Mouse (Mus musculus) megakaryocyte, embryonic 14.5 days (primary cell): ENCODE data around the gene Tmem186. TPM values are rescaled to one million over a fixed set of nuclear protein-coding genes. Genes with fewer than 3 reads are reported as not detected.
A peak's percentile ranks its signal among the peaks of the same experiment; 100 is the strongest.

Experiments
- H3K27me3 ChIP-seq: replicated peaks from 2 replicates; pipeline ENCODE3; 2012; ENCODE audit warnings: inconsistent platforms
- H3K36me3 ChIP-seq: replicated peaks from 2 replicates; pipeline ENCODE3; 2012; ENCODE audit warnings: low read length, inconsistent platforms, mixed read lengths
- H3K4me1 ChIP-seq: 2 replicates; pipeline ENCODE4 v1.6.1; 2012; ENCODE audit warnings: inconsistent platforms
- H3K4me3 ChIP-seq: replicated peaks from 2 replicates; pipeline ENCODE3; 2012; ENCODE audit warnings: moderate library complexity, mild to moderate bottlenecking, inconsistent platforms
- H3K9me3 ChIP-seq: 2 replicates; pipeline ENCODE4 v1.6.1; 2012; ENCODE audit warnings: inconsistent platforms
- FLI1 ChIP-seq: IDR thresholded peaks from 2 replicates; pipeline ENCODE4 v1.6.1; 2012; ENCODE audit warnings: low read length, inconsistent platforms, mixed read lengths
- GATA1 ChIP-seq: IDR thresholded peaks from 3 replicates; pipeline ENCODE4 v1.6.1; 2012; ENCODE audit warnings: mixed read lengths, low read length, inconsistent platforms, borderline replicate concordance
- polyA plus RNA-seq: library from polyadenylated mRNA; stranded (reverse); fragments of >175 nt; gene quantifications from 2 replicates; pipeline ENCODE4 v1.2.3, GENCODE M21; 2012; ENCODE audit warnings: low replicate concordance; ENCODE audit not compliant: insufficient read depth

Tmem186 gene
- polyA plus RNA-seq, result 1.3 and 2.5 TPM in 2 replicates

DNA sequence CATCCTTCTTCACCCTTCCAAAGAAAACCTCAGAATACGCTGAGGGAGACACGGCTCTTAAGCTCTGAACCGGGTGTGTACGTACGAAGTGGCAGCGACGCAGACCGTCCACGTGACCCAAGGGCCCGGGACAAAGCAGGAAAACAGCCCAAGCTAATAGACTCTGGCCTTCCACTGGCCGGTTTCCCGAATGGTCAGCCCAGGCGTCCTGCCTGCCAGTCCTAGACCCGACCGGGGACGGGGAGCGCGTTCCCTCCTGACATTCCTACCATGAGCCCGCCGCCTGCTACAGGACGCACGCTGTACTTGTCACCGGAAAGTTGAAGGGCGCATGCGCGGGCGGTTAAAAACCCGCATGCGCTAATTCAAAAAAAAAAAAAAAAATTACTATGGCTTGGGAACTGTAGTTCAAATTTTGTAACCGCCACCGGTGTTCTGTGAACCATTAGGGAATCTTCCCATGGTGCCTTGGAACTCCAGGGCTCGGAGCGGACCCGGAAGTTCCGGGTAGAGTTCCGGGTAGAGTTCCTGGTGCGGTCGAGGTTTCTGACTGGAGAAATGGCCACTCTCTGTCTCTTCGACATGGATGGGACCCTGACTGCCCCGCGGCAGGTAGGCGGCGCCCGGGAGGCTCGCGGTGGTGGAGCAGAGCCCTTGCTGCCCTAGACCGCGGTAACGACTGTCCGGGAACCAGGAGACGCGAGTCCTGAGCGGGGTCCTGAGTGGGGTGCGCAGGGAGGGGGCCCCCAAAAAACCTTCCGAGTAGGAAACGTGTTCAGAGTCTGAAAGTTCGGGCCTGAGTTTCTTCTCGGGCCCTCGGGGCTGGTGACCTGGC lies at the start of gene Tmem186, which contains the start of gene Pmm2:
Gene Tmem186, minus strand, starts transcription at position 496 of the 835 bp plus-strand sequence.
Gene Pmm2, plus strand, starts transcription at position 458 of the 835 bp plus-strand sequence.
- peaks cover 78% of the 10 kb centered on the region for H3K4me1 ChIP-seq
- H3K9me3 ChIP-seq, result no peaks in the 10 kb centered on the region
- H3K4me3 ChIP-seq, result peak within 1 kb of the TSS; percentile 92
- H3K27me3 ChIP-seq, result no peaks in the 10 kb centered on the region
- TF ChIP-seq GATA1 (no peak), FLI1 (no peak)
- peaks cover 64% of the 10 kb centered on the region for H3K36me3 ChIP-seq

DNA sequence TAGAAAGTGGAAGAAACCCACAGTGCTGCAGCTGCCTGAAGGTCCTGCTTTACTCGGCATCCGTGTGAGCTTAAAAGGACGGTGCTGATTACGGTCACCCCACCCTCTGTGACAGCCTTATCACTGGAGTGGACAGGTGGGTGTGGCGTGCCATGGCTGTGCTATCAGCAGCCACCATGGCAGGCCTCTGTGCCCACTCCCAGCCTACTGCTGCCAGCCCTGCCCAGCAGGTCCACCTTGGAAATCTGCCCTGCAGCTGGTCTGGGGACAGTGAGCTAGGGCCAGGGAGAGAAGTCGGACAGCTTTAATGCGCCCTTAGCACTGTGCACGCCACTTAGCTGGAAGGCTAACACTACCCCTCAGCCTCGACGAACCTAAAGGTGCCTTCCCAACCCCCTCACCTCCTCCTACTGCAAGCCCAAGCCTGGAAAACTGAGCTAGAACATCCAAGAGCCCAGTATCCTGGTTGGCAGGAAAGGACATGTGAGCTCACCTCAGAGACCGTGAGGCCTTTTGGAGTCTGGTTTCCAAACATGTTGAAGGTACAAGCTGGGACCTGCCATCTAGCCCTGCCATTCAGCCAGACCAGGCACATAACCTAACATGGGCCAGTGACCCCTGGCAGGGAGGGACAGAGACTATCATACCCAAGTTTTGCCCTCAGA lies 49.5 kb upstream of the Tmem186 start:
- no peak for TF ChIP-seq GATA1
- no peak for TF ChIP-seq FLI1
- Histone ChIP-seq H3K27me3 (no peaks in the 10 kb centered on the region), H3K9me3 (no peaks in the 10 kb centered on the region), H3K36me3 (peaks cover 71% of the 10 kb centered on the region), H3K4me3 (peak overlapping the region; percentile 15), H3K4me1 (peaks cover 39% of the 10 kb centered on the region)

DNA sequence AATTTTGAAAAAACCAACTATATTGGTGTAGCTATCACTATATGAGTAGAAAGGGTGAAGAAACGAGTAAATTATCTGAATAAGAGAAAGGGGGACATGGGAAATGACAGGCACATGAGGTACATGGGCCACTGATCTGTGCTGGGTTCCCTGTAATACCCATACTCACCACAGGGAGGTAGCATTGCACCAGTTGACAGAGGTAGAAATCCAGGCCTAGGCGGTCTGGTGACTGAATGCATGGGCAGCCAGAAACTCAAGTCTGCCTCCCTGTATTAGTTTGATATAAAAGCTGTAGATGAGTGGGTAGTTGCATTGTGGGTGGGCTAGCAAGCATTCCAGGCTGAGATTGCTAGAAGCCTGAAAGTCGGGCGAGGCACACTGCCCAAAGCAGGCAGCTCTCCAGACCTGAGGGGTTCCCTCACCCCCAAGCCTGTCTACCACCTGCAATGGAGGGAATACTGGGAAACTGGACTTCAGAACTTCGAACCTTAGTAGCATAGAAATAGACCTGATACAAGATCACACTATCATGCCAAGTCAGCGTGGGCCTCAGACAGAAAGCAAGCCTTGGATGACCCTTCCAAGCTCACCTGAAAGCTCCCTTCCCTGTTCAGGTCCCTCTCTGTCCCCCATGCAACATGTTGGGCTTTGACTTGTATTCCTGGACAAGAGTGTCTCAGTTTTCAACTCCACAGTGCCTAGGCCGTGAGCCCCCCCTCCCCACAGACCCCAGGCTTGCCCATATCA lies 48.8 kb upstream of the Tmem186 start:
- Histone ChIP-seq H3K27me3 (no peaks in the 10 kb centered on the region), H3K9me3 (no peaks in the 10 kb centered on the region), H3K4me1 (peaks cover 37% of the 10 kb centered on the region), H3K36me3 (peaks cover 64% of the 10 kb centered on the region), H3K4me3 (no peak overlapping the region)
- no peak for TF ChIP-seq FLI1
- TF ChIP-seq GATA1, result no peak

DNA sequence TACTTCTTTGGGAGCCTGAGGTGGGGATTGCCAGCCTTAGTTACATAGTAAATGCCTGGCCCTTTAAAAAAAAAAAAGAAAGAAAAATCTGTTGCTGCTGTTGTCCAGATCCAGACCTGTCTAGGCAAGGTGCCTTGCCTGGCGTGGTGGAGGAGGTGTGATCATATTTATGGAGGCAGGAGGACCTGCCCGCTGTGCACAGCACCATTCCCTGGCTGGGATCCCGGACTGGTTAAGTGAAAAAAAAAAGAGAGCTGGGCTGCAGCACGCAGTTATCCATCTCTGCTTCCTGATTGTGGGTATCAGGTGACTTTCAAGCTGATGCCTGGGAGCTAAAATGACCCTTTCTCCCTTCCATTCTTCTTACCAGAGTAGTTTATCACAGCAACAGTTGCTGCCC lies 47.6 kb upstream of the Tmem186 start:
- H3K9me3 ChIP-seq, result no peaks in the 10 kb centered on the region
- no peak overlapping the region for H3K4me3 ChIP-seq
- peaks cover 37% of the 10 kb centered on the region for H3K4me1 ChIP-seq
- peaks cover 52% of the 10 kb centered on the region for H3K36me3 ChIP-seq
- peaks cover 2% of the 10 kb centered on the region for H3K27me3 ChIP-seq
- no peak for TF ChIP-seq FLI1
- TF ChIP-seq GATA1, result no peak

DNA sequence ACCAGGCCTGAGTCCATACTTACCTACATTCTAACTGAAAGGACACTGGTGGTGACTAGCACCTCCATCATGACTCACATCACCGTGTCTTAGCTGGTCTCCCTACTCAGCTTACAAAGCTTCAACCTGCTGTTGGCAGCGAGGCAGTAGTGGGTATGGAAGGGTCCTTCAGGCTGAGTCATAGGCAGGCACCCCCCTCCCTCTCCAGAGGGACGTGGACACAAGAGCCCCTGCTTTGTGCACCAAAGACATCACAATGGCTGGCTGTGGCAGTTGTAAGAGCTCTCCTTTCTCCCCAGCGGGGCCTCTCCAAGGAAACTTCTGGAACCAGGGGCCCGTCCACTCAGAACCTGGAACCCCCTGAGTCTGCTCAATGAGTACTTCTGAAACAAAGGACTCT lies 43.0 kb upstream of the Tmem186 start, which contains the start of gene Gm5767:
Gene Gm5767, plus strand, starts transcription at position 301 of the 400 bp plus-strand sequence.
- Histone ChIP-seq H3K27me3 (peaks cover 8% of the 10 kb centered on the region), H3K4me3 (no peak within 1 kb of the TSS), H3K9me3 (no peaks in the 10 kb centered on the region), H3K4me1 (peaks cover 15% of the 10 kb centered on the region), H3K36me3 (peaks cover 9% of the 10 kb centered on the region)
- TF ChIP-seq GATA1 (no peak), FLI1 (no peak)

DNA sequence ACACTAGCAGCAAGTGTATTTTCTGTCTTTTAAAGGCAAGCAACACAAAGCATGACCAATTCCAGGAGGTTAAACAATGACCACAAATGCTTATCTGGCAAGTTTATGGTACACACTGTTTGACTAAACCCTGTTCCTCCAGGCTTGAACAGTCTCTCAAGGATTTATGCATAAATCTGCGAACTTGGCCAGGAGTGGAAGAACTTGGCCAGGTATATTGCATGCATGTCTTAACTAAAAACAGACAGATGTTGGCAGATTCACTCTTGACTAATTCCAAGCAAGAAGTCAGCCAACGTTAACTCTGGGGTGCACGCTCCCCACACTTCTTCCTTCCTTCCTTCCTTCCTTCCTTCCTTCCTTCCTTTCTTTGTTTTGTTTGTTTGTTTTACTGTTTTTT lies 42.3 kb upstream of the Tmem186 start:
- no peak for TF ChIP-seq FLI1
- TF ChIP-seq GATA1, result no peak
- peaks cover 12% of the 10 kb centered on the region for H3K4me1 ChIP-seq
- H3K9me3 ChIP-seq, result no peaks in the 10 kb centered on the region
- peaks cover 5% of the 10 kb centered on the region for H3K36me3 ChIP-seq
- H3K27me3 ChIP-seq, result peaks cover 8% of the 10 kb centered on the region
- no peak overlapping the region for H3K4me3 ChIP-seq

DNA sequence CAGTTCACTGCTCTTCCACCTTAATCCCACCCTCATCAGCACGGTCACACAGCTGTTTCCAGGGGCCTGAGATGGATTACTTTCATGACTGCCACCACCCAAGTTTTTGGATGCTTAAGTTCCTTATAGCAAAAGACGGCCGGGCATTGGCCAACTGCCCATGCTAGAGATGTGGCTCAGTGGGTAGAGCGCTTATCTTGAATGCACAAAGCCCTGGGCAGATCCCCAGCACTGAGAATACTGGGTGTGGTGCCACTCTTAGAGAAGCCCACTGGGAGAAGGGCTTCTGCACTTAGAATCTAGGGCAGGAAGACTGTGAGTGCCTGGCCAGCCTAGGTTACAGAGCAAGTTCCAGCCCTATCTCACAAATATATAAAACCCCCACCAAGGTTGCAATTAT lies 41.2 kb upstream of the Tmem186 start:
- peaks cover 10% of the 10 kb centered on the region for H3K27me3 ChIP-seq
- H3K9me3 ChIP-seq, result no peaks in the 10 kb centered on the region
- H3K4me3 ChIP-seq, result no peak overlapping the region
- peaks cover 4% of the 10 kb centered on the region for H3K36me3 ChIP-seq
- TF ChIP-seq GATA1 (no peak), FLI1 (no peak)
- peaks cover 20% of the 10 kb centered on the region for H3K4me1 ChIP-seq

DNA sequence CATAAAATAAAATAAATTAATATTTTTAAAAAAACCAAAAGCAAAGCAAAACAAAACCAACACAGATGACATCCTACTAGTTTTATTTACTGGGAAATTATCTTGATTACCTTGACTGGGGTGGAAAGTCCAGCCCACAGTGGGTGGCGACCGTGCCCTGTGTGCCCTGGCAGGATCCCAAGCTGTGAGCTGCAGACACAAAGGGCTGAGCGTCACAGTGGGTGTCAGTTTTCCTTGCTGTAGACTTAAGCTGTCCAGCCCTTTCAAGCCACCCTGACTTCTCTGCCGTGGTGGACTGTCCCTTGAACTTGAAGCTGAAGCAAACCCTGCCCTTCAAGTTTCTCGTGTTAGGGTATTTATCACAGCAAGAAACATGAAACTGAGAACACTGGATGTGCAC lies 40.5 kb upstream of the Tmem186 start:
- Histone ChIP-seq H3K27me3 (peaks cover 10% of the 10 kb centered on the region), H3K4me1 (peaks cover 27% of the 10 kb centered on the region), H3K9me3 (no peaks in the 10 kb centered on the region), H3K4me3 (no peak overlapping the region), H3K36me3 (no peaks in the 10 kb centered on the region)
- TF ChIP-seq FLI1 (no peak), GATA1 (no peak)

DNA sequence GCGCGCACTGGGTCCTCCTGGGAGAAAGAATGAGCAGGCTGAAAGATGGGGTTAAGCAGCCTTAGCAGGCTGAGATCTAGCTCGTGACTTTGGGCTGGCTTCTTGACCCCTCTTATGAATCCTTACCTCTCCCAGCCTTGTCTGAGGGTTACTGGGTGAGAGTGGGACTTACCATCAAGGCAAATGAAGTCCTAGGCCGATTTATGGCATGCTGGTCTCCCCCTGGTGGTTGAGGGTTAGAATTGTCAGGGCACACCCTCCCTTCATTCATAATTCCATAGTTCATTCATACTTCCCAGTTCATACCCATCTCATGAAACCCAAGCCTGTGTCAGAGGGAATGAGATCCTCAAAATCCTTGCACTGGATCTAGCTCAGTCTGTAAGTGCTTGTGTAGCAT lies 39.3 kb upstream of the Tmem186 start:
- TF ChIP-seq FLI1, result no peak
- no peak for TF ChIP-seq GATA1
- H3K36me3 ChIP-seq, result no peaks in the 10 kb centered on the region
- H3K4me3 ChIP-seq, result no peak overlapping the region
- H3K27me3 ChIP-seq, result peaks cover 10% of the 10 kb centered on the region
- no peaks in the 10 kb centered on the region for H3K9me3 ChIP-seq
- peaks cover 39% of the 10 kb centered on the region for H3K4me1 ChIP-seq
